Mouse (Mus musculus) neural tube, embryonic 15.5 days (tissue): ENCODE results near the gene Ankef1. TPM values are rescaled to one million over a fixed set of nuclear protein-coding genes. Genes with fewer than 3 reads are reported as not detected.

Experiments
- ATAC-seq: fragments of 200-750 bp; cut with Nextera tagmentation; 2 replicates; pipeline ENCODE4 v1.8.0; 2017; ENCODE audit warnings: mild to moderate bottlenecking, moderate TSS enrichment, moderate library complexity; ENCODE audit not compliant: low FRiP score
- H3K27ac ChIP-seq: fragments of 300-500 bp; sonication (generic); replicated peaks from 2 replicates; pipeline ENCODE4 v1.5.1; 2015; ENCODE audit warnings: mild to moderate bottlenecking, inconsistent platforms
- H3K27me3 ChIP-seq: fragments of 300-500 bp; sonication (generic); replicated peaks from 2 replicates; pipeline ENCODE4 v1.6.1; 2015; ENCODE audit warnings: inconsistent platforms
- H3K36me3 ChIP-seq: fragments of 300-500 bp; sonication (generic); 2 replicates; pipeline ENCODE4 v1.6.1; 2015; ENCODE audit warnings: inconsistent platforms
- H3K4me1 ChIP-seq: fragments of 300-500 bp; sonication (generic); 2 replicates; pipeline ENCODE4 v1.6.1; 2015; ENCODE audit warnings: inconsistent platforms
- H3K4me2 ChIP-seq: fragments of 300-500 bp; sonication (generic); 2 replicates; pipeline ENCODE4 v1.6.1; 2015; ENCODE audit warnings: inconsistent platforms, mild to moderate bottlenecking, moderate library complexity
- H3K4me3 ChIP-seq: fragments of 300-500 bp; sonication (generic); replicated peaks from 2 replicates; pipeline ENCODE4 v1.5.1; 2015; ENCODE audit warnings: mild to moderate bottlenecking, inconsistent platforms
- H3K9ac ChIP-seq: fragments of 300-500 bp; sonication (generic); replicated peaks from 2 replicates; pipeline ENCODE4 v1.6.1; 2015; ENCODE audit warnings: mild to moderate bottlenecking, inconsistent platforms
- H3K9me3 ChIP-seq: fragments of 300-500 bp; sonication (generic); replicated peaks from 2 replicates; pipeline ENCODE4 v1.6.1; 2016; ENCODE audit warnings: inconsistent platforms
- WGBS: fragments of 180-500 bp; shearing (Covaris S2); methylation state at CpG from one replicate; pipeline ENCODE4 v1.1.7; 2015; ENCODE audit warnings: mixed read lengths; 5-methylcytosine and 5-hydroxymethylcytosine counted together
- polyA plus RNA-seq: library from polyadenylated mRNA; unstranded; fragments of >200 nt; fragmentation: Nextera tagmentation; extraction: Ambion mirVana; gene quantifications from 2 replicates; pipeline ENCODE4 v1.2.1, GENCODE M21; 2015

Gene Ankef1
- polyA plus RNA-seq, 1 experiment from 2014 or later: 0.90 TPM

DNA sequence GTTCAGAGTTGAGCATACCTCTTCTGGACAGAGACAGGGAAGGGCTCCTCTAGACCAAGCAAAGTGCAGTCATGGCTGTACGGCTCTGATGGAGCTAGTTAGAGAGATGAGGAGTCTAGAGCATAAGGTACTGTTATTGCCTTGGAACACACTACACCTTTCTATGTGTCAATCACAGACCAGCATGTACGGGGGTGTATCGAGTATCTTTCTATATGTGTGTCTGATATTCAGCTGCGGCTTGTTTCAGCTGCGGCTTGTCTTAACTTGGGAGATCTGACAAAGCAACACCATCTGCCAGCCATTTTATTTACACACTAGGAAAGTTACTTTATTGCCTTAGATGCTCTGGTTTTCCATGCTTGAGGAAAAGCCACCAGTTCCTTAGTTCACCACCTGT lies 11.1 kb downstream of the Ankef1 start:
- peaks cover 7% of the 10 kb centered on the region; the same call in 1 of the 2 replicates for H3K27me3 ChIP-seq
- H3K27ac ChIP-seq: no peak overlapping the region
- no peak overlapping the region for H3K4me2 ChIP-seq
- H3K9me3 ChIP-seq: no peaks in the 10 kb centered on the region
- WGBS: 93% methylated on average over 5 of the region's 5 CpGs
- no peaks in the 10 kb centered on the region for H3K36me3 ChIP-seq
- no peak for ATAC-seq
- peaks cover 6% of the 10 kb centered on the region for H3K4me1 ChIP-seq
- no peak overlapping the region for H3K4me3 ChIP-seq
- H3K9ac ChIP-seq: no peak overlapping the region

DNA sequence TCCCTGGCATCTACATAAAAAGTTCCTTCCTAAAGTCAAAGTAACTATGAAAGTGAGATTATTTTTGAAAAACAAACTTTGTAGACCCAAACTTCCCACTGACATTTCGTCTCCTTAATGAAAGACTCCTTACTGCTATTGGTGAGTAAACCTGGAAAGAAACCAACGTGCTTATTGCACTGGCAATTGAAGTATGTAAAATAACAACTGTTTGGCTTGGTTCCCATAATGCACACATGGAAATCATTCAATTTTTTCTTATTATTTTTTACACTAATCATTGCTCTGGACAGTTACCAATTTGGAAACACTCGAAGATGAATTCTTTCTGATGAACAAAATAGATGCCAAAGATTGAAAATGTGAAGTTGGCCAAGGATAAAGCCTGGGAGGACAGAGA lies 12.1 kb downstream of the Ankef1 start:
- H3K4me1 ChIP-seq: peaks cover 6% of the 10 kb centered on the region
- H3K9ac ChIP-seq: no peak overlapping the region
- peaks cover 7% of the 10 kb centered on the region; the same call in 1 of the 2 replicates for H3K27me3 ChIP-seq
- WGBS: 87% methylated on average over 3 of the region's 3 CpGs
- no peaks in the 10 kb centered on the region for H3K9me3 ChIP-seq
- H3K4me3 ChIP-seq: no peak overlapping the region
- ATAC-seq: no peak
- no peaks in the 10 kb centered on the region for H3K36me3 ChIP-seq
- H3K27ac ChIP-seq: no peak overlapping the region
- no peak overlapping the region for H3K4me2 ChIP-seq

DNA sequence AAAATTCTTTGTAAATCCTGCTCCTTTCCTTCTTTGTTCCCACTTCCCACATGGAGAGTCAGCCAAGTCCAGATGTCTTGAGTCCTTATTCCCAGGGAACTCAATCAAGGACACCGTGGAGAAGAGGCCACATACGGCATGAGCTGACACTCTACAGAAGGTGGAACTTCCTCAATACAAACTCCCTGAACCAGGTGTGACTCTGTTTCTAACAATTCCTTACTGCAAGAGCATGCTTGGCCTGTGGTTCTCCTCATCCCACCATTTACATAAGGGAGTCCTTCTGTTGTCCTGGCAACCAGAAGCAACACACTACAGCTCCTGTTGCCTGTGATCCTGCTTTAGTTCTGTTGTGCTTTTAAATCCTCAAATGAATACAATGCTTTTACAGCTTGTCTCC lies 13.8 kb downstream of the Ankef1 start:
- no peaks in the 10 kb centered on the region for H3K9me3 ChIP-seq
- H3K4me3 ChIP-seq: no peak overlapping the region
- H3K27ac ChIP-seq: no peak overlapping the region
- no peak overlapping the region for H3K4me2 ChIP-seq
- peaks cover 6% of the 10 kb centered on the region for H3K4me1 ChIP-seq
- WGBS: 77% methylated on average over 2 of the region's 2 CpGs
- no peak for ATAC-seq
- peaks cover 7% of the 10 kb centered on the region; the same call in 1 of the 2 replicates for H3K27me3 ChIP-seq
- H3K36me3 ChIP-seq: no peaks in the 10 kb centered on the region
- H3K9ac ChIP-seq: no peak overlapping the region

- Histone ChIP-seq H3K4me3 (no peak overlapping the region), H3K9ac (no peak overlapping the region), H3K9me3 (no peaks in the 10 kb centered on the region), H3K27ac (no peak overlapping the region), H3K27me3 (no peaks in the 10 kb centered on the region), H3K4me2 (no peak overlapping the region), H3K4me1 (0 out of 2 replicates have a peak, but pooled peaks cover 3% of the 10 kb centered on the region), H3K36me3 (no peaks in the 10 kb centered on the region)
- ATAC-seq: no peak
- WGBS: 83% methylated on average over 7 of the region's 7 CpGs
Measured at GRCm38 (mm10) chr2:136528937-136529336, 27.2 kb downstream of the Ankef1 start.

DNA sequence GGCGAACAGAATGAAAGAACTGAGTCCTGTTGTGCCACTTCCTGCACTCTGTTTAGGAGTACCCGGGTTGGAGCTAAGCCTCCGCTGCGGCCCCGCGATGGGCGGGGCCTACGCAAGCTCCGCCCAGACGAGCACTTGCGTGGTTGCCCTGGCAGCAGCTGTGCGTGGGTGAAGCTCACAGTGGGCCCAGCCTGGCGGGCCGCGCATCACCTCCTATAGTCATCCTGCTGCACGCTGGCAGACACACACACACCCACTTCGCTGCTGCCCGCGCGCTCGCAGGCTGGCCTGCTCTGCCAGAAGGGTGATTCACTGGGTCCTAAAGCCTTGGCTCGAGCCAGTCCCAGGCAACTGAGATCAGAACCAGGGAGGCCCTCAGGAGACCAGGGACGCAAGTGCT lies 30.3 kb downstream of the Ankef1 start:
- no peaks in the 10 kb centered on the region for H3K36me3 ChIP-seq
- peak overlapping the region; percentile 66 for H3K4me2 ChIP-seq
- H3K9ac ChIP-seq: peak overlapping the region; percentile 37
- H3K9me3 ChIP-seq: no peaks in the 10 kb centered on the region
- H3K27ac ChIP-seq: peak overlapping the region; percentile 75
- H3K27me3 ChIP-seq: no peaks in the 10 kb centered on the region
- peak overlapping the region; percentile 53 for H3K4me3 ChIP-seq
- peak; percentile 100 for ATAC-seq
- H3K4me1 ChIP-seq: 0 out of 2 replicates have a peak, but pooled peaks cover 3% of the 10 kb centered on the region
- WGBS: under 1% methylated on average over 23 of the region's 23 CpGs

GRCm38 (mm10) chr2:136558020-136558419 lies 56.3 kb downstream of the Ankef1 start:
- Histone ChIP-seq H3K9ac (no peak overlapping the region), H3K4me2 (no peak overlapping the region), H3K27me3 (no peaks in the 10 kb centered on the region), H3K9me3 (no peaks in the 10 kb centered on the region), H3K4me1 (no peaks in the 10 kb centered on the region), H3K36me3 (no peaks in the 10 kb centered on the region), H3K4me3 (no peak overlapping the region), H3K27ac (no peak overlapping the region)
- 73% methylated on average over 5 of the region's 5 CpGs for WGBS
- no peak for ATAC-seq

GRCm38 (mm10) chr2:136562336-136562735 lies 60.6 kb downstream of the Ankef1 start:
- H3K27ac ChIP-seq: no peak overlapping the region
- H3K9ac ChIP-seq: no peak overlapping the region
- no peak overlapping the region for H3K4me2 ChIP-seq
- H3K36me3 ChIP-seq: no peaks in the 10 kb centered on the region
- WGBS: 91% methylated on average over 1 of the region's 1 CpGs
- no peaks in the 10 kb centered on the region for H3K27me3 ChIP-seq
- H3K9me3 ChIP-seq: no peaks in the 10 kb centered on the region
- no peaks in the 10 kb centered on the region for H3K4me1 ChIP-seq
- no peak for ATAC-seq
- no peak overlapping the region for H3K4me3 ChIP-seq

DNA sequence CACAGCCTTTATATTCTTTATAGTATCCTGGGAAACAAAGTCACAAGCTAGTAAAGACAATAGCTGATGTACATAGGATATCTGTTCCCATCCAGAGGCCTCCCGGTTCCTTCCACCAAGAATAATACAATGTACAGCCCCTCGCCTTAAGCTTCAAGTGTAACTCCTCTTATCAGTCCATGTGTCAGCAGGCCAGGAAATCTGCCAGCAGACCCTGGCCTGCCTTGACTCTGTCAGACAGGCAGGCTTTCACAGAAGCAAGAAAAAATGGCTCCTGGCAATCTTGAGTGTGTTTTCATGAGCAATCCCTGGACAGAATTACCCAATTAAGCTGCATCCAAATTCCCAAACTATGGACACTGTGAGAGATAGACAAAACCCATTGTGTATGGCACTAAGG lies 69.1 kb downstream of the Ankef1 start:
- Histone ChIP-seq H3K36me3 (no peaks in the 10 kb centered on the region), H3K4me2 (no peak overlapping the region), H3K9me3 (no peaks in the 10 kb centered on the region), H3K27me3 (no peaks in the 10 kb centered on the region), H3K4me1 (no peaks in the 10 kb centered on the region), H3K4me3 (no peak overlapping the region), H3K27ac (no peak overlapping the region), H3K9ac (no peak overlapping the region)
- WGBS: 86% methylated on average over 2 of the region's 2 CpGs
- no peak for ATAC-seq

DNA sequence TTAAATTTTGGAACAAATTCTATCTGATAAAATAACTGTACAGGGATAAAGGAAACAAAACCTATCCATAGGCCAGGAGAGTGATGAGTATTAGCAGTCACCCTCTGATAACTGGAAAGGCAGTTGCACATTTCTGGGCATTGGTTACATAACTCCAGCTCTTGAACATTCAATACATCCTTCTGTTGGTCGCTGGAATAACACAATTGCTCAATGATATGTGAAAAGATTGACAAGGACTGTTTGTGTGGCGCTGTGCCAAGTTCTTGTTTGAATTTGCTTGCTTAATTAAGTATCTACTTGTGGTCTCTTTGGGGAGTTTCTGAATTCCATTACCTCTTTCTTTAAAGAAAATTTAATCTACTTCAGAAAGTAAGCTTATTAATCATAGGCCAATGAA lies 81.1 kb downstream of the Ankef1 start:
- 67% methylated on average over 2 of the region's 2 CpGs for WGBS
- ATAC-seq: no peak
- no peak overlapping the region for H3K4me3 ChIP-seq
- no peaks in the 10 kb centered on the region for H3K36me3 ChIP-seq
- no peaks in the 10 kb centered on the region for H3K27me3 ChIP-seq
- no peak overlapping the region for H3K27ac ChIP-seq
- H3K9ac ChIP-seq: no peak overlapping the region
- no peak overlapping the region for H3K4me2 ChIP-seq
- H3K9me3 ChIP-seq: no peaks in the 10 kb centered on the region
- H3K4me1 ChIP-seq: no peaks in the 10 kb centered on the region

- Histone ChIP-seq H3K9me3 (no peaks in the 10 kb centered on the region), H3K27me3 (no peaks in the 10 kb centered on the region), H3K4me1 (no peaks in the 10 kb centered on the region), H3K4me3 (no peak overlapping the region), H3K4me2 (no peak overlapping the region), H3K36me3 (no peaks in the 10 kb centered on the region), H3K27ac (no peak overlapping the region; the same call in 1 of the 2 replicates), H3K9ac (no peak overlapping the region)
- 0 out of 2 replicates have a peak, but pooled peaks have one; percentile 21 for ATAC-seq
- WGBS: 55% methylated on average over 2 of the region's 2 CpGs
Measured at GRCm38 (mm10) chr2:136588811-136589210, 87.1 kb downstream of the Ankef1 start.

DNA sequence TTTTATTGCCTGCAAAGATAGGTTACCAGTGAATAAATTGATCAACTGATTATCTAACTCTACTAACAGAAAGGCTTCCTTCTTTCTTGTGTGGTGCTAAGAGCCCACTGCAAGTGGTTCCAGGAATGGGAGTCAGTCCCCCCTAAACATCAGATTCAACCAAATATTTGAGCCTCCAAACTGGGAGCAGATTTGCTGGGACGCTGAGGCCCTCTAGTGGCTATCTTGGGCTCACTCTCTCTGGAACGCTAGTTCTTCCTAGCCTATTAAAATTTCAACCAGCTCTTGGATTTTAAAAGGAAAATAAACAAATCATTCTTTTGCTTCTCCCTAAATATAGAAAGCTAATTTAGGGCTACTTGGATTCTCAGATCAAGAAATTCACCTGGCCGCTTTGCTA lies 94.7 kb downstream of the Ankef1 start:
- Histone ChIP-seq H3K4me3 (no peak overlapping the region), H3K27me3 (no peaks in the 10 kb centered on the region), H3K4me2 (no peak overlapping the region), H3K9ac (no peak overlapping the region), H3K27ac (no peak overlapping the region), H3K36me3 (no peaks in the 10 kb centered on the region), H3K9me3 (no peaks in the 10 kb centered on the region), H3K4me1 (no peaks in the 10 kb centered on the region)
- no peak for ATAC-seq
- 32% methylated on average over 3 of the region's 3 CpGs for WGBS

DNA sequence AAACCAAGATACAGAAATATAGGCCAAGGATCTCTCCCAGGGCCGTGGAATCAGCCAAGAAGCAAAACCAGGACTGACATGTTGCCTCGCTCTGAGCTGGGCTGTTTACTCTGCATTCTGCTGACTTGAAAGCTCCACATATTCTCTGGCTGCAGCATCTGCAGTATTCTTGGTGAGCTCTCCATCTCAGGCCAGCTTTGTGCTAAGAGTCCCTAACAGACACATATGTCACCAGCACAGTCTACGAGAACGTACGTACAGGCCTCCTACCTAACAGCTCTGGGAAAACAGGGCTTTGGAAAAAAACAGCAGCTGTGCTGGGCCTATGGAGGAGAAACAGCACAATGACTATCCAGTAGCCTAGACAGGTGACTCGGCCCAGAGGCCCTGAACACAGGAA lies 97.0 kb downstream of the Ankef1 start:
- 74% methylated on average over 6 of the region's 6 CpGs for WGBS

More for the DNA sequence above, 97.0 kb downstream of the Ankef1 start:
- H3K27ac ChIP-seq: no peak overlapping the region; the same call in 1 of the 2 replicates
- no peak overlapping the region for H3K4me3 ChIP-seq
- H3K36me3 ChIP-seq: no peaks in the 10 kb centered on the region
- ATAC-seq: peak; percentile 53; the same call in 1 of the 2 replicates
- no peak overlapping the region for H3K4me2 ChIP-seq
- no peak overlapping the region for H3K9ac ChIP-seq
- H3K9me3 ChIP-seq: no peaks in the 10 kb centered on the region
- no peaks in the 10 kb centered on the region for H3K27me3 ChIP-seq
- H3K4me1 ChIP-seq: no peaks in the 10 kb centered on the region
